10 mouse cellular contexts compared by ENCODE assay signal in genomic region chr8:3353189-3353810, GRCm38 (mm10). TPM values are rescaled to one million over a fixed set of nuclear protein-coding genes. Genes with fewer than 3 reads are reported as not detected.
DNase-seq lines count a peak whose midpoint lies in the region; ATAC-seq and TF ChIP-seq lines count a peak whose summit lies in the region.
"Had no signal": no experiment of that assay in that cellular context is flagged by ENCODE, and none has a peak within 500 bp of the region (broad histone marks: within the 10 kb centered on the region; RNA-seq: fewer than 3 reads in every experiment).

TSS of gene A430078G23Rik (plus strand) at chr8:3353415.

- H3K27ac ChIP-seq in hindbrain, embryonic 13.5 days = no peak within 1 kb of the TSS
- H3K27ac ChIP-seq: embryonic facial prominence, embryonic 13.5 days; limb, embryonic 15.5 days had no signal

- H3K4me3 ChIP-seq in E14TG2a.4 (replicated peaks; ENCODE audit: low read length) = peak within 1 kb of the TSS; percentile 37; the same call in 1 of the 2 replicates
- no peak within 1 kb of the TSS for H3K4me3 ChIP-seq in hindbrain, embryonic 13.5 days
- H3K4me3 ChIP-seq: embryonic facial prominence, embryonic 13.5 days; limb, embryonic 15.5 days had no signal

- no peaks in the 10 kb centered on the region for H3K27me3 ChIP-seq in E14TG2a.4 (ENCODE audit: insufficient read depth, low read length)
- H3K27me3 ChIP-seq in splenic B cell, adult 2 months (ENCODE audit: control insufficient read depth, insufficient read depth, low read length, poor library complexity, severe bottlenecking) = no peaks in the 10 kb centered on the region
- no peaks in the 10 kb centered on the region for H3K27me3 ChIP-seq in hindbrain, embryonic 13.5 days
- H3K27me3 ChIP-seq: embryonic facial prominence, embryonic 13.5 days; limb, embryonic 15.5 days had no signal

- H3K4me2 ChIP-seq in hindbrain, embryonic 13.5 days = no peak within 1 kb of the TSS
- H3K4me2 ChIP-seq: embryonic facial prominence, embryonic 13.5 days; limb, embryonic 15.5 days had no signal

- H3K4me1 ChIP-seq in E14TG2a.4 (replicated peaks; ENCODE audit: low read depth, low read length) = peaks cover 39% of the 10 kb centered on the region
- H3K4me1 ChIP-seq in hindbrain, embryonic 13.5 days (replicated peaks) = peaks cover 3% of the 10 kb centered on the region; the same call in 1 of the 2 replicates
- H3K4me1 ChIP-seq: embryonic facial prominence, embryonic 13.5 days; limb, embryonic 15.5 days had no signal

- TF ChIP-seq CTCF in E14TG2a.4 (conservative IDR thresholded peaks at IDR 0.05; ENCODE audit: low read length) = no peak

- H3K9ac ChIP-seq in hindbrain, embryonic 13.5 days = no peak within 1 kb of the TSS
- H3K9ac ChIP-seq: embryonic facial prominence, embryonic 13.5 days; limb, embryonic 15.5 days had no signal

- H3K9me3 ChIP-seq in E14TG2a.4 (ENCODE audit: low read length) = no peaks in the 10 kb centered on the region
- H3K9me3 ChIP-seq in hindbrain, embryonic 13.5 days = no peaks in the 10 kb centered on the region
- H3K9me3 ChIP-seq: limb, embryonic 15.5 days had no signal

- 84% methylated on average over 13 of the region's 13 CpGs for WGBS in hindbrain, embryonic 13.5 days

- ATAC-seq in hindbrain, embryonic 13.5 days (ENCODE audit: low FRiP score) = no peak

- H3K36me3 ChIP-seq in E14TG2a.4 (ENCODE audit: insufficient read depth, low read length) = no peaks in the 10 kb centered on the region
- peaks cover 4% of the 10 kb centered on the region; the same call in 1 of the 2 replicates for H3K36me3 ChIP-seq in splenic B cell, adult 2 months (ENCODE audit: control insufficient read depth, insufficient read depth, low read length, poor library complexity, severe bottlenecking)
- no peaks in the 10 kb centered on the region for H3K36me3 ChIP-seq in hindbrain, embryonic 13.5 days
- H3K36me3 ChIP-seq: embryonic facial prominence, embryonic 13.5 days; limb, embryonic 15.5 days had no signal

- peak; percentile 81 for DNase-seq in induced T-regulatory cell, adult 2 months (ENCODE audit: low read depth)
- DNase-seq in lung, postnatal 36 days = peak; percentile 66
- peak; percentile 79 for DNase-seq in splenic B cell, adult 2 months (ENCODE audit: low read depth, low spot score)
- no peak for DNase-seq in urinary bladder, adult 2 months (ENCODE audit: low spot score)
- DNase-seq in adrenal gland, adult 2 months = no peak
- no peak for DNase-seq in right cerebral cortex, postnatal 10 days (ENCODE audit: low spot score in 2 of 2)

RNA-seq across cellular contexts. Expression of gene A430078G23Rik, which starts in this region (rescaled TPM):
- 0.37 and 0.65 TPM in 2 replicates for polyA plus RNA-seq in urinary bladder, adult 2 months (2012; rRNA removed)
- total RNA-seq in adrenal gland, adult 2 months (2021) = under 1 TPM; 0.66 TPM
- 0.11 TPM in 1 of 2 replicates, not detected in the other for polyA plus RNA-seq in adrenal gland, adult 2 months (2012; rRNA removed)
- polyA plus RNA-seq in hindbrain, embryonic 13.5 days (2015; fragmentation: Nextera tagmentation; extraction: Ambion mirVana) = not detected in 2 replicates
- polyA plus RNA-seq: embryonic facial prominence, embryonic 13.5 days had no signal

Comparison
In these comparisons a context has a peak if more than half of its experiments do, and no peak if none do; other contexts are left out.
1. DNase-seq: peak in induced T-regulatory cell, adult 2 months (single experiment), lung, postnatal 36 days (single experiment) and splenic B cell, adult 2 months (single experiment); none in urinary bladder, adult 2 months (single experiment), adrenal gland, adult 2 months (single experiment) and right cerebral cortex, postnatal 10 days (0 of 2).